ENCODE assay signal across 12 mouse cellular contexts in genomic region chr3:84346456-84347150, GRCm38 (mm10). TPM values are rescaled to one million over a fixed set of nuclear protein-coding genes. Genes with fewer than 3 reads are reported as not detected.
DNase-seq lines count a peak whose midpoint lies in the region; ATAC-seq and TF ChIP-seq lines count a peak whose summit lies in the region.
"Had no signal": no experiment of that assay in that cellular context is flagged by ENCODE, and none has a peak within 500 bp of the region (broad histone marks: within the 10 kb centered on the region; RNA-seq: fewer than 3 reads in every experiment).

No protein-coding gene starts in this region.

- no peak for ATAC-seq in heart, postnatal 0 days (ENCODE audit: insufficient read depth, low read depth)
- no peak for ATAC-seq in heart, embryonic 12.5 days (ENCODE audit: insufficient number of reproducible peaks, low FRiP score)
- ATAC-seq in midbrain, embryonic 16.5 days, result no peak
- ATAC-seq in kidney, embryonic 15.5 days (replicated peaks; ENCODE audit: low FRiP score), result no peak

- DNase-seq in heart, postnatal 0 days (ENCODE audit: low spot score), result no peak
- no peak for DNase-seq in midbrain, embryonic 10.5 days (ENCODE audit: low spot score)
- peak; percentile 31 for DNase-seq in ZHBTc4 (ENCODE audit: low read depth, low spot score)
- peak; percentile 67 for DNase-seq in retina, embryonic 14.5 days (ENCODE audit: low spot score)
- no peak for DNase-seq in adrenal gland, adult 8-10 months
- DNase-seq: cerebellum, postnatal 36 days; gastrocnemius, postnatal 25 days; heart, postnatal 4 days had no signal

- no peaks in the 10 kb centered on the region for H3K36me3 ChIP-seq in heart, postnatal 0 days (replicated peaks; ENCODE audit: control insufficient read depth, insufficient read depth, low read length)
- H3K36me3 ChIP-seq in heart, embryonic 12.5 days, result no peaks in the 10 kb centered on the region
- H3K36me3 ChIP-seq in midbrain, embryonic 10.5 days, result no peaks in the 10 kb centered on the region
- no peaks in the 10 kb centered on the region for H3K36me3 ChIP-seq in midbrain, embryonic 16.5 days (ENCODE audit: control insufficient read depth, insufficient read depth, low read length)
- no peaks in the 10 kb centered on the region for H3K36me3 ChIP-seq in kidney, embryonic 15.5 days
- H3K36me3 ChIP-seq: lung, embryonic 15.5 days had no signal

- no peak overlapping the region for H3K4me2 ChIP-seq in heart, postnatal 0 days (ENCODE audit: low read depth, low read length)
- no peak overlapping the region for H3K4me2 ChIP-seq in heart, embryonic 12.5 days
- no peak overlapping the region for H3K4me2 ChIP-seq in midbrain, embryonic 16.5 days (ENCODE audit: low read length)
- H3K4me2 ChIP-seq in kidney, embryonic 15.5 days, result no peak overlapping the region

- H3K9ac ChIP-seq in heart, postnatal 0 days (replicated peaks; ENCODE audit: low read depth, low read length), result no peak overlapping the region
- no peak overlapping the region for H3K9ac ChIP-seq in heart, embryonic 12.5 days
- no peak overlapping the region for H3K9ac ChIP-seq in midbrain, embryonic 16.5 days (ENCODE audit: low read depth, low read length)
- H3K9ac ChIP-seq in kidney, embryonic 15.5 days, result no peak overlapping the region
- H3K9ac ChIP-seq: lung, embryonic 15.5 days had no signal

- no peak overlapping the region for H3K4me3 ChIP-seq in heart, postnatal 0 days (ENCODE audit: low read depth, low read length)
- H3K4me3 ChIP-seq in heart, embryonic 12.5 days, result no peak overlapping the region
- no peak overlapping the region for H3K4me3 ChIP-seq in midbrain, embryonic 10.5 days
- no peak overlapping the region for H3K4me3 ChIP-seq in midbrain, embryonic 16.5 days (ENCODE audit: low read depth, low read length)
- H3K4me3 ChIP-seq in kidney, embryonic 15.5 days (replicated peaks), result no peak overlapping the region
- H3K4me3 ChIP-seq: lung, embryonic 15.5 days had no signal

- 54% methylated on average over 10 of the region's 10 CpGs for WGBS in heart, postnatal 0 days
- 26% methylated on average over 10 of the region's 10 CpGs for WGBS in heart, embryonic 12.5 days
- WGBS in midbrain, embryonic 10.5 days, result 29% methylated on average over 10 of the region's 10 CpGs
- 20% methylated on average over 10 of the region's 10 CpGs for WGBS in midbrain, embryonic 16.5 days
- 11% methylated on average over 10 of the region's 10 CpGs for WGBS in kidney, embryonic 15.5 days

- H3K27me3 ChIP-seq in heart, postnatal 0 days (ENCODE audit: control insufficient read depth, insufficient read depth, low read length), result peaks cover 12% of the 10 kb centered on the region
- peaks cover 71% of the 10 kb centered on the region for H3K27me3 ChIP-seq in heart, embryonic 12.5 days (replicated peaks)
- H3K27me3 ChIP-seq in midbrain, embryonic 10.5 days (ENCODE audit: low read depth, poor library complexity, severe bottlenecking), result peaks cover 49% of the 10 kb centered on the region
- peaks cover 2% of the 10 kb centered on the region; the same call in 1 of the 2 replicates for H3K27me3 ChIP-seq in midbrain, embryonic 16.5 days (ENCODE audit: control insufficient read depth, insufficient read depth, low read depth, low read length)
- no peaks in the 10 kb centered on the region for H3K27me3 ChIP-seq in kidney, embryonic 15.5 days
- H3K27me3 ChIP-seq: lung, embryonic 15.5 days had no signal

- TF ChIP-seq EP300 in heart, postnatal 0 days (IDR thresholded peaks at IDR 0.05; ENCODE audit: low read depth), result no peak

- no peaks in the 10 kb centered on the region for H3K9me3 ChIP-seq in heart, postnatal 0 days (replicated peaks; ENCODE audit: control insufficient read depth, low read length)
- H3K9me3 ChIP-seq in heart, embryonic 12.5 days (replicated peaks), result no peaks in the 10 kb centered on the region
- H3K9me3 ChIP-seq in midbrain, embryonic 10.5 days (replicated peaks), result no peaks in the 10 kb centered on the region
- H3K9me3 ChIP-seq in midbrain, embryonic 16.5 days (replicated peaks; ENCODE audit: control insufficient read depth, low read length, poor library complexity, severe bottlenecking), result no peaks in the 10 kb centered on the region
- no peaks in the 10 kb centered on the region for H3K9me3 ChIP-seq in kidney, embryonic 15.5 days (replicated peaks)
- H3K9me3 ChIP-seq: lung, embryonic 15.5 days had no signal

- peak; percentile 28 for TF ChIP-seq CTCF in heart, postnatal 0 days (IDR thresholded peaks at IDR 0.05; ENCODE audit: low read depth)

- peaks cover 4% of the 10 kb centered on the region; the same call in 1 of the 2 replicates for H3K4me1 ChIP-seq in heart, postnatal 0 days (ENCODE audit: control insufficient read depth, insufficient read depth)
- peaks cover 14% of the 10 kb centered on the region for H3K4me1 ChIP-seq in heart, embryonic 12.5 days (replicated peaks)
- H3K4me1 ChIP-seq in midbrain, embryonic 10.5 days, result peaks cover 56% of the 10 kb centered on the region
- H3K4me1 ChIP-seq in midbrain, embryonic 16.5 days (ENCODE audit: control insufficient read depth, insufficient read depth, low read length), result peaks cover 4% of the 10 kb centered on the region; the same call in 1 of the 2 replicates
- H3K4me1 ChIP-seq in kidney, embryonic 15.5 days, result peaks cover 40% of the 10 kb centered on the region

- no peak overlapping the region for H3K27ac ChIP-seq in heart, postnatal 0 days (ENCODE audit: low read depth)
- H3K27ac ChIP-seq in heart, embryonic 12.5 days (ENCODE audit: poor library complexity, severe bottlenecking), result no peak overlapping the region
- 0 out of 2 replicates have a peak overlapping the region, but pooled peaks have one; percentile 24 for H3K27ac ChIP-seq in midbrain, embryonic 10.5 days (replicated peaks)
- H3K27ac ChIP-seq in midbrain, embryonic 16.5 days (ENCODE audit: low read length), result no peak overlapping the region
- H3K27ac ChIP-seq in kidney, embryonic 15.5 days, result no peak overlapping the region; the same call in 1 of the 2 replicates
- H3K27ac ChIP-seq: lung, embryonic 15.5 days had no signal

RNA-seq across cellular contexts. Expression of gene Trim2, which starts 39.9 kb away (rescaled TPM):
- total RNA-seq in heart, postnatal 0 days (2014; rRNA removed; ENCODE audit: low replicate concordance), result 6.1 and 11.0 TPM in 2 replicates
- 4.9 and 6.0 TPM in 2 replicates for polyA plus RNA-seq in heart, postnatal 0 days (2015; fragmentation: Nextera tagmentation; extraction: Ambion mirVana)
- 9.0 and 10.1 TPM in 2 replicates for polyA plus RNA-seq in heart, embryonic 12.5 days (2016; fragmentation: Nextera tagmentation; extraction: Ambion mirVana)
- 81.7 and 116 TPM in 2 replicates for polyA plus RNA-seq in midbrain, embryonic 10.5 days (2016; fragmentation: Nextera tagmentation; extraction: Ambion mirVana)
- polyA plus RNA-seq in midbrain, embryonic 16.5 days (2015; fragmentation: Nextera tagmentation; extraction: Ambion mirVana), result 174 and 182 TPM in 2 replicates
- 10 to 100 TPM; 42.9 to 87.2 (median 60.4) TPM for total RNA-seq in adrenal gland, adult 8-10 months (2022)
- polyA plus RNA-seq in kidney, embryonic 15.5 days (2015; fragmentation: Nextera tagmentation; extraction: Ambion mirVana), result 27.5 and 27.8 TPM in 2 replicates

Comparison
In these comparisons a context has a peak if more than half of its experiments do, and no peak if none do; other contexts are left out.
1. DNase-seq: peak in ZHBTc4 (single experiment) and retina, embryonic 14.5 days (single experiment); none in heart, postnatal 0 days (single experiment), midbrain, embryonic 10.5 days (single experiment) and adrenal gland, adult 8-10 months (single experiment).